In genomic region chr9:92530055-92530454, GRCm38 (mm10) we compare ENCODE assay signal across 30 mouse cellular contexts.
"Had no signal": no experiment of that assay in that cellular context is flagged by ENCODE, and none has a peak within 500 bp of the region (broad histone marks: within the 10 kb centered on the region; RNA-seq: fewer than 3 reads in every experiment).

No protein-coding gene starts in this region.

- H3K9me3 ChIP-seq: limb, embryonic 12.5 days; limb, embryonic 15.5 days; liver, embryonic 12.5 days; liver, embryonic 13.5 days; liver, embryonic 15.5 days; lung, embryonic 15.5 days; megakaryocyte, embryonic 14.5 days; midbrain, embryonic 10.5 days; midbrain, embryonic 12.5 days; midbrain, embryonic 13.5 days; midbrain, embryonic 15.5 days; neural tube, embryonic 12.5 days had no signal

- H3K27me3 ChIP-seq: limb, embryonic 12.5 days; limb, embryonic 15.5 days; liver, embryonic 12.5 days; liver, embryonic 13.5 days; liver, embryonic 15.5 days; lung, embryonic 15.5 days; megakaryocyte, embryonic 14.5 days; midbrain, embryonic 12.5 days; midbrain, embryonic 13.5 days; midbrain, embryonic 15.5 days; neural tube, embryonic 12.5 days had no signal

- H3K36me3 ChIP-seq: limb, embryonic 12.5 days; limb, embryonic 15.5 days; liver, embryonic 12.5 days; liver, embryonic 13.5 days; liver, embryonic 15.5 days; lung, embryonic 15.5 days; midbrain, embryonic 10.5 days; midbrain, embryonic 12.5 days; midbrain, embryonic 13.5 days; midbrain, embryonic 15.5 days; neural tube, embryonic 12.5 days had no signal

- H3K9ac ChIP-seq: limb, embryonic 12.5 days; limb, embryonic 15.5 days; liver, embryonic 12.5 days; liver, embryonic 13.5 days; liver, embryonic 14.5 days; liver, embryonic 15.5 days; liver, postnatal 0 days; lung, embryonic 14.5 days; lung, embryonic 15.5 days; midbrain, embryonic 12.5 days; midbrain, embryonic 13.5 days; midbrain, embryonic 15.5 days; neural tube, embryonic 12.5 days had no signal

- H3K4me2 ChIP-seq: limb, embryonic 12.5 days; limb, embryonic 15.5 days; liver, embryonic 11.5 days; liver, embryonic 12.5 days; liver, embryonic 13.5 days; liver, embryonic 15.5 days; lung, embryonic 14.5 days; lung, embryonic 15.5 days; midbrain, embryonic 11.5 days; midbrain, embryonic 12.5 days; midbrain, embryonic 13.5 days; midbrain, embryonic 15.5 days; neural tube, embryonic 12.5 days had no signal

- H3K4me1 ChIP-seq: limb, embryonic 15.5 days; liver, embryonic 12.5 days; liver, embryonic 13.5 days; liver, embryonic 15.5 days; lung, embryonic 15.5 days; megakaryocyte, embryonic 14.5 days; midbrain, embryonic 10.5 days; midbrain, embryonic 12.5 days; midbrain, embryonic 13.5 days; midbrain, embryonic 15.5 days; neural tube, embryonic 12.5 days had no signal

- DNase-seq: left cerebral cortex, postnatal 4 days; liver; liver, embryonic 13.5 days; liver, postnatal 0 days; lung, adult 18-20 months; lung, adult 2 months; lung, embryonic 14.5 days; lung, postnatal 10 days; lung, postnatal 14 days; lung, postnatal 36 days; lung, postnatal 4 days; midbrain, embryonic 14.5 days had no signal

- H3K27ac ChIP-seq: left cerebral cortex, adult 2 months; limb, embryonic 12.5 days; limb, embryonic 15.5 days; liver, embryonic 12.5 days; liver, embryonic 13.5 days; liver, embryonic 14.5 days; liver, embryonic 15.5 days; lung, embryonic 15.5 days; macrophage; midbrain, embryonic 10.5 days; midbrain, embryonic 12.5 days; midbrain, embryonic 13.5 days; midbrain, embryonic 15.5 days; neural tube, embryonic 12.5 days had no signal

- ATAC-seq: liver, embryonic 12.5 days; liver, postnatal 0 days; lung, postnatal 0 days; midbrain, embryonic 13.5 days; midbrain, embryonic 15.5 days had no signal

- H3K4me3 ChIP-seq: left cerebral cortex, adult 2 months; limb, embryonic 12.5 days; limb, embryonic 15.5 days; liver, embryonic 12.5 days; liver, embryonic 13.5 days; liver, embryonic 15.5 days; lung, embryonic 15.5 days; megakaryocyte, embryonic 14.5 days; midbrain, embryonic 10.5 days; midbrain, embryonic 12.5 days; midbrain, embryonic 13.5 days; midbrain, embryonic 15.5 days; myocyte; neural tube, embryonic 12.5 days had no signal
